Mouse (Mus musculus): ENCODE data around the gene Cyp4f13.
A peak's percentile ranks its signal among the peaks of the same experiment; 100 is the strongest.

Gene Cyp4f13

DNA sequence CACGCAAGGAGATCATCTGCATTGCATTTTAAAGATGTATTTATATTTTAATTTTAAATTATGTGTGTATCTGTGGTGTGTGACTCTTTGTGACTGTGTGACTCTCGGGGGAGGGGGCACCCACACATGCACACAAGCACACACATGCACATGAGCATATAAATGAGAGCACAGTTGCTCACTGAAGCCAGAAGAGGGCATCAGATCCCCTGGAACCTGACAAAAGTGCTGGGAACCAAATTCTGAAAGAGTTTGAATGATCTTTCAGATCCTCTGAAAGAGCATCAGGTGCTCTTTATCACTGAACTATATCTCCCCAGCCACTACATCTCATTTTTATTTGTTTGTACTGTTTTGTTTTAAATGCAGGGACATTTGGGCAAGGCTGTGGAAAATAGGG lies 42.8 kb downstream of the Cyp4f13 start:
- no peak for DNase-seq

GRCm38 (mm10) chr17:32901751-32902525 lies 45.3 kb downstream of the Cyp4f13 start:
- no peak for DNase-seq

DNA sequence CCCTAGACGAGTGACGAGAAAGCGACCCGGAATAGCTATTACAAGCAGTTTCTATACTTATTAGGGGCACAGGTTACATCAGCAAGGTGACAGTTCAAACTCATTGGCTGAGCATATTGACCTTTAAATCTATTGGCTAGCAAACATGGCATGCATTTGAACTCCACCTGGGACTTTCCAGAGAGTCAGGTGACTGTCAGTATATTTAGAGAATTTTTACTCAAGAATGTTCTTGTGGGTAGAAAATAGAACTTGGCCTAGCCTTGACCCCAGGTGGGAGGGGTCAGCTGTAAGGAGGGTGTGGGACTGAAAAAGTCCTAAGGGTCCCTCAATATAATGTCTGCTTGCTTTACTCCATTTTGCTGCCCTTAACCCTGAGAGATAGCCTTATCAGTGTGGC lies 51.8 kb downstream of the Cyp4f13 start:
- no peak for DNase-seq

GRCm38 (mm10) chr17:32893901-32894300 lies 53.3 kb downstream of the Cyp4f13 start:
- no peak for DNase-seq

GRCm38 (mm10) chr17:32891239-32892180 lies 55.7 kb downstream of the Cyp4f13 start, which contains the start of gene Zfp870:
TSS of gene Zfp870 (minus strand) at chr17:32891642.
- DNase-seq, result peak; percentile 82 to 87

DNA sequence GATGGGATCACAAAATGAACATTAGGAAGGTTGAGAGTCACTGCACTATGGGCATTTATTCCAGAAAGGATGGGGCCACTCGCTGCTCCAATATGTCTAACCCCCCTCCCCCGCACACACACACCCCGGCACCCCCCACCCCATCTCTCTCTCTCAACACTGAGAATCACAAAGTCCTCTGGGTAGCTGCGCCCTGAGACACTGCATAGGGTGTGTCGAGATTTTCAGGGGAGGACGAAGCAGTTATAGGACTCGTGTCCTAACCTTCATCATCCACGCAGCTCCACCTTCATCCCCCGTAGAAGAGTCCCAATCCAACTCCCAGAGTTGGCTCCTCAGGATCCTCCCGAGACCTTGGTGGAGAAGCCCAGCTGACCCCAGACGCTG lies 56.4 kb downstream of the Cyp4f13 start:
- DNase-seq, result no peak

- no peak for DNase-seq
Measured at GRCm38 (mm10) chr17:32889611-32890010, 57.6 kb downstream of the Cyp4f13 start.

GRCm38 (mm10) chr17:32880320-32881218 lies 66.6 kb downstream of the Cyp4f13 start:
- no peak for DNase-seq

GRCm38 (mm10) chr17:32878773-32879172 lies 68.4 kb downstream of the Cyp4f13 start:
- DNase-seq, result no peak

- DNase-seq, result peak in 1 of 2 experiments; percentile 10
Measured at GRCm38 (mm10) chr17:32877471-32878171, 69.6 kb downstream of the Cyp4f13 start.

Data from cerebellum, postnatal 25 days (tissue).